Mouse (Mus musculus): ENCODE data around the gene Rcn1. TPM values are rescaled to one million over a fixed set of nuclear protein-coding genes. Genes with fewer than 3 reads are reported as not detected.

Rcn1 gene
- total RNA-seq, 4 experiments from 2014 or later, result 34.8 to 283 (median 132) TPM

GRCm38 (mm10) chr2:105336314-105337027 is 62.6 kb downstream of the Rcn1 start:
- no peak for DNase-seq

Other genes starting within 250 kb of the Rcn1 start
- under 1 TPM in 3 of 4 experiments, not detected in 1; 0.26 to 0.70 (median 0.67) TPM for gene Them7, start 175.0 kb downstream of the Rcn1 start, total RNA-seq (2022)